Mouse (Mus musculus): ENCODE data around the gene Iscu. TPM values are rescaled to one million over a fixed set of nuclear protein-coding genes. Genes with fewer than 3 reads are reported as not detected.
A peak's percentile ranks its signal among the peaks of the same experiment; 100 is the strongest.
"Not testable (repeated sequence)": the region's sequence is repeated elsewhere in the genome, so short reads cannot be mapped to it uniquely, and the experiment has no call there.

Gene Iscu
- polyA plus RNA-seq, 1 experiment = 16.5 TPM

DNA sequence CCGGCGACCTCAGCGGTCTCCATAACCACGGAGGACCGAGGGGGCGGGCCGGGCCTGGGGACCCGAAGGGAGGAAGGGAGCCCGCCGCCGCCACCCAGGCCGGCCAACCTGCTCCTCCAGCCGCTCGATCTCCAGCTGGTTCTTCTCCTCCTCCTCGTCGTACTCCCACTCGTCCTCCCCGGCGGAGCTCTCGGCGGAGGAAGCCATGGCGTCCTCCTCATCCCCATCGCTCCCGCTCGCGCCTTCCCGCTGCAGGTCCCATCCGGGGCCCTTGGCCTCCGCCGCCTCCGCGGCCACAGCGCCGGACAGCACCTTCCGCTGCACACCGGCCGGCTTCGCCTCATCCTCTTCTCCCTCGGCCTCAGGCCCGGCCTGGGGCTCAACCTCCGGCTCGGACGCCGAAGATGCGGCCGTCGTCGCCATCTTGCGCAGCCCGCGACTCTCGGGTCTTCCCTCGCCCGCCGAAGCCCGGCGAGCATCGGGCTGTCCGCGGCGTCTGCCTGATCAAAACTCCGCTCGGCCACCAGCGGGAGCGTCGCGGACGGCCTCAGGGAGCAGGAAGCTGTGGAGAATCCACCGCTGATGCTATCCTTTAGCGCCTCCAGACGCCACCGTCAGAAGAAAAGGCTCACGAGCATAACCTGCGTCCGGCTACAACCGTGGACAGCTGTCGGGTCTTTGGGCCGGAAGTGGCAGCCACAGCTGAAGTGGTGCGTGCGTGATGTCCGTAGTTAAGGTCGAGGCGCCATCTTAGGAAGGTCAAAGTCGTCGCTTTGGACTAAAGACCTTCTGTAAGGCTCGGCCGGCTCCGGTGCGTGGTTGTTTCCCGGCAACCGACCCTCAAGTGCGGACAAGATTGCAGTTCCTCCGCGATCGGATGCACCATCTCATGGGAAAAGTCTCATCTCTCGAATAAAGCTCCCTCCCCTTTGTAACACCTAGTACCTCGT is 1.1 kb upstream of the Iscu start:
- H3K9me3 ChIP-seq (ENCODE audit: control insufficient read depth, low read length) = no peaks in the 10 kb centered on the region
- TF ChIP-seq GATA1 (IDR thresholded peaks at IDR 0.05; ENCODE audit: low read length) = no peak
- no peak for TF ChIP-seq TAL1 (IDR thresholded peaks at IDR 0.05; ENCODE audit: low read length)
- peaks cover 60% of the 10 kb centered on the region for H3K36me3 ChIP-seq (ENCODE audit: control insufficient read depth)
- peaks cover 56% of the 10 kb centered on the region for H3K4me1 ChIP-seq (ENCODE audit: control insufficient read depth)
- H3K4me3 ChIP-seq (replicated peaks) = peak overlapping the region; percentile 91
- H3K27me3 ChIP-seq (ENCODE audit: control insufficient read depth) = no peaks in the 10 kb centered on the region

DNA sequence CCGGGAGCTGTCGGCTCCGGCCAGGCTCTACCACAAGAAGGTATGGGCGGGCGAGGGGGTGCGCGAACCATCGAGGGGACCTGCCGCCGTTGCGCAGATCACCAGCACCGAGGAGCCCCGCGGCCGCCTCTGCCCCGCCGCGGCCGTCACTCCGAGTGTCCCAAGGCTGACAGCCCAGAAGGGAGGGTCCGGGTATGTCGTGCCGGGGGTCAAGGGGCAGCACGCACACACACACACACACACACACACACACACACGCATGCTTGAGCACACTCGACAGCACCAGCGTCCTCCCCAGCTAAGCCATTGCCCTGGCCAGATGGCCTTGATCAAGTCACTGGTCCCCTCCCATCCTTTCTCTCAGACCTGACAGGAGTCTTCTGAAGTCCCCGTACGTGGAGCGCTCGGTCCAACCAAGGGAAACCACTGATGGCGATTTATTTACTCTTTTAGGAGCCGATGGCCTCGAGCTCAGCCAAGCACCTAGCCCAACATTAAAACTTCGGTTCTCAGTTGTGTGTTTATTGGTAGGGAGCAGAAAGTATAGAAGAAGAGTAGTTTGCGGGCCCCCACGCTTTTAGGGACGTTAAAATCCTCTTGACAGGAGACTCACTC is 464 bp downstream of the Iscu start:
- TF ChIP-seq TAL1 (IDR thresholded peaks at IDR 0.05; ENCODE audit: low read length) (no peak), GATA1 (IDR thresholded peaks at IDR 0.05; ENCODE audit: low read length) (no peak)
- Histone ChIP-seq H3K4me1 (ENCODE audit: control insufficient read depth) (peaks cover 54% of the 10 kb centered on the region), H3K4me3 (replicated peaks) (peak overlapping the region; percentile 91), H3K36me3 (ENCODE audit: control insufficient read depth) (peaks cover 58% of the 10 kb centered on the region), H3K27me3 (ENCODE audit: control insufficient read depth) (no peaks in the 10 kb centered on the region), H3K9me3 (ENCODE audit: control insufficient read depth, low read length) (no peaks in the 10 kb centered on the region)

DNA sequence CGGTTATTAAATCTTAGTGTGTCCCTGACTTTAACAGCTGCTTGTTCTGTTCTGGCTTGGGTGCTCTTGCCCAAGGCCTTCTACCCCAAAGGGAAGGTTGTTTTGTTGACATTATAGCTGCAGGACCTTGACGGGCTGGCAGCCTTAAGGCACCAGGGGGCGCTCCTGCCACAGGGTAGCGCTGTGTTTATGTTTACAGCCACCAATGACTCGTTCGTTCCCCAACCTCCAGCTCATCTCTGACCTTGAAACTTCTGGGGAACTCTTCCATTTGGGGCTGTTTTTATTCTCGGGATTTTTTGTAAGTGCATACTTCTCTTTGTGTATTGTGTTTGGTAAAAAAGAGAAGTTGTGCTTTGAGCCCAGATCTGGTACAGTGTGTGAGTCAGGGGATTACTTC is 1.1 kb downstream of the Iscu start:
- peak overlapping the region; percentile 91 for H3K4me3 ChIP-seq (replicated peaks)
- TF ChIP-seq TAL1 (IDR thresholded peaks at IDR 0.05; ENCODE audit: low read length) (no peak), GATA1 (IDR thresholded peaks at IDR 0.05; ENCODE audit: low read length) (no peak)
- H3K4me1 ChIP-seq (ENCODE audit: control insufficient read depth) = peaks cover 49% of the 10 kb centered on the region
- no peaks in the 10 kb centered on the region for H3K9me3 ChIP-seq (ENCODE audit: control insufficient read depth, low read length)
- H3K36me3 ChIP-seq (ENCODE audit: control insufficient read depth) = peaks cover 58% of the 10 kb centered on the region
- H3K27me3 ChIP-seq (ENCODE audit: control insufficient read depth) = no peaks in the 10 kb centered on the region

DNA sequence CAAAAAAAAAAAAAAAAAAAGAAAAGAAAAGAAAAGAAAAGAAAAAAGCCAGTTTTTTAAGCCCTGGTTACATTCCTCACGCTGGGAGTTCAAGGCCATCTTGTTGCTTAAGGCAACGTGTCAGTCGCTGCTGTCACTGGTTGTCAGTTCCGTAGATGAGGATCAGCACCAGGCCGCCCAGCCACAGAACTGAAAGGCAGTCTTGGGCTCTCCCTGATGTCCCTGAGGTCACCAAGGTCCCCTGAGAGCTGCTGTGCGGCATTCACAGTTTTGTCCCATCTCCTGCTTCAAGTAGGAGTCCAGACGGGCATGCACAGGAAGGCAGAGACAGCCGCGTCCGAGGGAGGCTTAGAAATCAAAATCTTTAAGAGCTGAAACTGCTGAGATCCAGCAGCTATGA is 3.0 kb downstream of the Iscu start:
- Histone ChIP-seq H3K27me3 (ENCODE audit: control insufficient read depth) (no peaks in the 10 kb centered on the region), H3K4me3 (replicated peaks) (no peak overlapping the region), H3K36me3 (ENCODE audit: control insufficient read depth) (peaks cover 49% of the 10 kb centered on the region), H3K4me1 (ENCODE audit: control insufficient read depth) (peaks cover 30% of the 10 kb centered on the region), H3K9me3 (ENCODE audit: control insufficient read depth, low read length) (no peaks in the 10 kb centered on the region; the same call in 1 of the 2 replicates)
- TF ChIP-seq TAL1 (IDR thresholded peaks at IDR 0.05; ENCODE audit: low read length) (no peak), GATA1 (IDR thresholded peaks at IDR 0.05; ENCODE audit: low read length) (no peak)

DNA sequence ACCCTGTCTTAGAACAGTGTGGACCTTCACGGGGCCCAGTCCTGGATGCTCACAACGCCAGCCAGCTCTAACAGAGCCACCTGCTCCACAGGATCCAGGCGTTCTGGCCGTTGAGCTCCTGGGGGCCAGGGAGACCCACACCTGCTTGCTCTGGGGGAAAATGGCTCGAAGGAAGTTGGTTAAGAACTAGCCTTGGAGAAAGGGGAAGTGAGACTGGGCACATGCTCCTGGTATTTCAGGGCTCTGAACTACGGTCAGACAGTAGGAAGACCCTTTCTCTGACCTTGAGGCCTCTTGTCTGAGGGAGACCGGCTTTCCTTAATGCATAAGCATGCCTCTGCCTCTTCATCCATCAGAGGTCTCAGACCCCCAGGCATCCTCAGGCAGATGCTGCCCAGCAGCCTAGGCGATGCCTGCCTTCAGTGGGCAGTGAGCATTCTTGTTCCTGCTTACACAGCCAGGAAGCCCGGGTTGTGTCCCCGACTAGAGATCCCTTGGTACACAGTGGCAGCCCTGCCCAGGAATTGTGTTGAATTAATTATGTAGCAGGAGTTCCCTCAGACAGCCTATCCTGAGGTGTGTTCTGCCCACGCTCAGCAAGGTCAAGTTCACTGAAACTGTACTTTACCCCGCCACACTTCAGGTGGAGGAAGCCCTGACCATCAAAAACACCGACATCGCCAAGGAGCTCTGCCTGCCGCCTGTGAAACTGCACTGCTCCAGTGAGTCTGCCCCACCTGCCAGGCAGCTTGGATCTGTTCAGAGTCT is 3.8 kb downstream of the Iscu start:
- peaks cover 26% of the 10 kb centered on the region for H3K4me1 ChIP-seq (ENCODE audit: control insufficient read depth)
- no peak overlapping the region for H3K4me3 ChIP-seq (replicated peaks)
- H3K9me3 ChIP-seq (ENCODE audit: control insufficient read depth, low read length) = no peaks in the 10 kb centered on the region; the same call in 1 of the 2 replicates
- peaks cover 49% of the 10 kb centered on the region for H3K36me3 ChIP-seq (ENCODE audit: control insufficient read depth)
- no peaks in the 10 kb centered on the region for H3K27me3 ChIP-seq (ENCODE audit: control insufficient read depth)
- TF ChIP-seq TAL1 (IDR thresholded peaks at IDR 0.05; ENCODE audit: low read length) (no peak), GATA1 (IDR thresholded peaks at IDR 0.05; ENCODE audit: low read length) (no peak)

DNA sequence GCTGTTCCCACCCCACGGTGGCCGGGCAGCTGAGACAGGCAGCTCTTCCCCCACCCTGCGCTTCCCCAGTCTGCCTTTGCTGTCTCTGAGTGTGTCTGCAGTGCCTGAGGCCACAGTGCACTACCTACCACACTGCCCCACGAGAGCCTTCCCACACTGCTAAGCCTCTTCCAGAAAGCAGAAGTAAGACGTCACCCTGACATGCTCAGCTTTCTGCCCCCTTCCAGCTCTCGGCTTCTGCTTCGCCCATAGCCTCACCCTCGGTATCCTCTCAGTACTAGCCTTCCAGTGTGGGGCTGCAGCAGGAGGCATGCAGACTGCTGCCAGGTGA is 4.3 kb downstream of the Iscu start:
- H3K4me3 ChIP-seq (replicated peaks) = no peak overlapping the region
- TF ChIP-seq GATA1 (IDR thresholded peaks at IDR 0.05; ENCODE audit: low read length) = no peak
- no peak for TF ChIP-seq TAL1 (IDR thresholded peaks at IDR 0.05; ENCODE audit: low read length)
- peaks cover 49% of the 10 kb centered on the region for H3K36me3 ChIP-seq (ENCODE audit: control insufficient read depth)
- no peaks in the 10 kb centered on the region; the same call in 1 of the 2 replicates for H3K9me3 ChIP-seq (ENCODE audit: control insufficient read depth, low read length)
- no peaks in the 10 kb centered on the region for H3K27me3 ChIP-seq (ENCODE audit: control insufficient read depth)
- H3K4me1 ChIP-seq (ENCODE audit: control insufficient read depth) = peaks cover 22% of the 10 kb centered on the region

DNA sequence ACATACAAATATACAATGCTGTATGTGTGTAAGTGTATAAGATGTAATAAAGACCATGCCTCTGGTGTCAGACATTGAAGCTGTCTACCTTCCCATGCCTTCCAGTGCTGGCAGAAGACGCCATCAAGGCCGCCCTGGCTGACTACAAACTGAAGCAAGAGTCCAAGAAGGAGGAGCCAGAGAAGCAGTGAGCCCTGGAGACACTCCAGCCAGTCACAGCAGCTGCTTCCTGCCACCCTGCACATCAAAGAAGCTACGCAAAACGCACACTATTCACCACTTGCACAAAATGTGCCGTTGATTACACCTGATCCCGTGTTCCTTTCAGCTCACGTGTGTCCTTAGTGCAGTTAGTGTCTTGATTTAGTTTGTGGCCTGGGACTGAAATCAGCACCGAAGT is 5.2 kb downstream of the Iscu start:
- H3K9me3 ChIP-seq (ENCODE audit: control insufficient read depth, low read length); H3K27me3 ChIP-seq (ENCODE audit: control insufficient read depth); H3K4me3 ChIP-seq (replicated peaks): not testable (repeated sequence)
- Histone ChIP-seq H3K36me3 (ENCODE audit: control insufficient read depth) (peaks cover 49% of the 10 kb centered on the region), H3K4me1 (ENCODE audit: control insufficient read depth) (peaks cover 17% of the 10 kb centered on the region)

DNA sequence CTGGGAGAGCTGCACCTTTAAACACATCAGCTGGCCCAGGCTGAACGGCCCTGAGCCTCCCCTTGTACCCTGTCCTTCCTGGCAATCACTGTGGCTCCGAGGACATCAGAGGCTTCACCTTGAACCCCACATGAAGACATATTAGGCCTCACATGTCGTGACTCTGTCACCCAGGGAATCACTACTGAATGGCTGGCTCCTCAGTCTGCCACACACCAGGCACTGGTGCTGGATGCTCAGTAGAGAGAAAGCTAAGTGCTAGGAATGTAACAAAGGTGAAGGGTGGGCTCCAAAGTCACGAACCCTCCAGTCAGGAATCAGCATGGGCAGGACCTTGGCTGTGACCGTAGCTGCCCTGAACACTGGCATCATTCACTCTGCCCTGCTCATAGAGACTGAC is 7.0 kb downstream of the Iscu start:
- Histone ChIP-seq H3K9me3 (ENCODE audit: control insufficient read depth, low read length) (peaks cover 5% of the 10 kb centered on the region), H3K36me3 (ENCODE audit: control insufficient read depth) (peaks cover 43% of the 10 kb centered on the region), H3K27me3 (ENCODE audit: control insufficient read depth) (peaks cover 23% of the 10 kb centered on the region), H3K4me3 (replicated peaks) (no peak overlapping the region), H3K4me1 (ENCODE audit: control insufficient read depth) (peaks cover under 1% of the 10 kb centered on the region)
- TF ChIP-seq GATA1 (IDR thresholded peaks at IDR 0.05; ENCODE audit: low read length) = no peak
- no peak for TF ChIP-seq TAL1 (IDR thresholded peaks at IDR 0.05; ENCODE audit: low read length)
